Mouse (Mus musculus): Measurements from ENCODE around the gene Gucd1. TPM values are rescaled to one million over a fixed set of nuclear protein-coding genes. Genes with fewer than 3 reads are reported as not detected.

Gene Gucd1
- total RNA-seq, 2 experiments from 2014 or later, result 42.4 to 44.6 TPM

- DNase-seq (ENCODE audit: low spot score in 2 of 2), result no peak
Observed at GRCm38 (mm10) chr10:75301195-75301806, 216.5 kb downstream of the Gucd1 start.

Other genes with a start within 250 kb of the Gucd1 start
- gene Adora2a, start 201.1 kb downstream of the Gucd1 start, total RNA-seq (2021), result 1 to 10 TPM; 9.1 to 9.4 TPM
- gene Upb1, start 116.9 kb downstream of the Gucd1 start, total RNA-seq (2021), result 10 to 100 TPM in 1 of 2 experiments, 1 to 10 TPM in 1; 2.1 to 16.1 TPM
- gene Snrpd3, start 421 bp downstream of the Gucd1 start, total RNA-seq (2021), result 100 to 1,000 TPM; 114 to 124 TPM
- 1 to 10 TPM; 1.8 to 4.0 TPM for gene Lrrc75b, start 42.4 kb upstream of the Gucd1 start, total RNA-seq (2021)
- 10 to 100 TPM in 1 of 2 experiments, 1 to 10 TPM in 1; 1.2 to 39.0 TPM for gene Ggt1, start 43.6 kb upstream of the Gucd1 start, total RNA-seq (2021)
- gene Ggt5, start 71.4 kb upstream of the Gucd1 start, total RNA-seq (2021), result 10 to 100 TPM; 11.2 to 14.0 TPM
- gene Susd2, start 126.0 kb upstream of the Gucd1 start, total RNA-seq (2021), result 10 to 100 TPM in 1 of 2 experiments, 1 to 10 TPM in 1; 7.4 to 17.2 TPM
- 10 to 100 TPM; 49.4 to 58.5 TPM for gene Cabin1, start 246.4 kb upstream of the Gucd1 start, total RNA-seq (2021)